Mouse (Mus musculus): ENCODE measurements at regions not wholly inside any gene's neighbourhood (a gene's known extent, or its start where the extent isn't known, plus 50 kb on each side); places are given as distances from the start of the nearest gene placed in this dataset.

DNA sequence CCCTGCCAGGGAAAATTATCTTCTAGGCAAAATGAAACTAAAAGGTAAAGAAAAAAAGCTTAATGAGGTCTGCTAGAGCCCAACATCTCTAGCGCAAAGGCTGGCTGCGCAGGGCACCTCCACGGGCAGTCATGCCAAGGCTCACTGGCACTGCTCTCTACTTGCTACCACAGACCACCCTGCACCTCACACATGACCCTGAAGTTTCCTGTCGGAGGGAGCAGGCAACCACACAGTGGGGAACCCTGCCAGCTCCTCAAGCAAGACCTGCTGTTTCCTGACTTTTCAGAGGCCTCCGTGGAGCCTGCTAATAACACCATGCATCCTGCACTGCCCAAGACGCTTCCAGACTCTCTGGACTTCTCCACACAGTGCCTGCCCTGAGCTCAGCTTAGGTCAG is 182.3 kb downstream of the Mroh4 start:
- TF ChIP-seq CTCF (IDR thresholded peaks at IDR 0.05; ENCODE audit: low read depth) (no peak), EP300 (IDR thresholded peaks at IDR 0.05; ENCODE audit: low read depth) (no peak)

All from liver, embryonic 14.5 days (tissue).